Mouse (Mus musculus): ENCODE measurements at regions not wholly inside any gene's neighbourhood (a gene's known extent, or its start where the extent isn't known, plus 50 kb on each side); places are given as distances from the start of the nearest gene placed in this dataset.

- 58% methylated on average over 1 of the region's 1 CpGs for WGBS (ENCODE audit: insufficient replicate concordance)
- DNase-seq: no peak
Observed at GRCm38 (mm10) chr8:25426207-25426606, 602.0 kb upstream of the Adam5 start.

DNA sequence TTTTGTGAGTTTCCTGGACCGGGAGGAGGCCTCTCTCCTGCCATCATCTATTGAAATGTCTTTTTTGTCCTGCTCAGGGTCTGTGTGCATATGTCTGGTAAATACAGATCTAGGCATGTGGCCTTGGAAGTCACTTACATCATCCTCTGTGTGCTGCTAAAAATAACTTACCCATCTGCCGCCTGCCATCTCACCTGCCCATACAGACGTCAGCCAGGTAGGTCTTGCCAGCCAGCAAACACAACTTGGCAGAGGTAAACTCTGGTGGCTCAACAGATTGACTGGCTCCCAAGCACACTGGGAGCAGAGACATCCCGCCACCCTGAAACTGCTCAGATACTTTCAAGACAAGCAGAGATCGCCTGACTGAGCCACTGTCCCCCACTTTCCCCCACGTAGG lies 597.3 kb upstream of the Adam5 start:
- 77% methylated on average over 6 of the region's 6 CpGs for WGBS (ENCODE audit: insufficient replicate concordance)
- Histone ChIP-seq H3K36me3 (replicated peaks; ENCODE audit: insufficient read depth, low read length) (no peaks in the 10 kb centered on the region), H3K9me3 (ENCODE audit: low read length) (no peaks in the 10 kb centered on the region), H3K27me3 (ENCODE audit: insufficient read depth, low read length) (no peaks in the 10 kb centered on the region), H3K27ac (ENCODE audit: low read depth) (no peak overlapping the region), H3K9ac (replicated peaks) (no peak overlapping the region), H3K4me2 (ENCODE audit: low read depth, low read length) (no peak overlapping the region), H3K4me1 (ENCODE audit: insufficient read depth) (no peaks in the 10 kb centered on the region), H3K4me3 (ENCODE audit: low read depth, low read length) (no peak overlapping the region)
- DNase-seq: no peak
- ATAC-seq: no peak
- no peak for TF ChIP-seq EP300 (IDR thresholded peaks at IDR 0.05; ENCODE audit: low read depth)
- no peak for TF ChIP-seq CTCF (IDR thresholded peaks at IDR 0.05; ENCODE audit: low read depth)

More at GRCm38 (mm10) chr8:25426207-25426606, 602.0 kb upstream of the Adam5 start:
- ATAC-seq: no peak
- Histone ChIP-seq H3K27me3 (ENCODE audit: insufficient read depth, low read length) (no peaks in the 10 kb centered on the region), H3K36me3 (replicated peaks; ENCODE audit: insufficient read depth, low read length) (no peaks in the 10 kb centered on the region), H3K4me1 (ENCODE audit: insufficient read depth) (no peaks in the 10 kb centered on the region), H3K27ac (ENCODE audit: low read depth) (no peak overlapping the region), H3K4me3 (ENCODE audit: low read depth, low read length) (no peak overlapping the region), H3K4me2 (ENCODE audit: low read depth, low read length) (no peak overlapping the region), H3K9ac (replicated peaks) (no peak overlapping the region), H3K9me3 (ENCODE audit: low read length) (no peaks in the 10 kb centered on the region)
- TF ChIP-seq EP300 (IDR thresholded peaks at IDR 0.05; ENCODE audit: low read depth) (no peak), CTCF (IDR thresholded peaks at IDR 0.05; ENCODE audit: low read depth) (no peak)

DNA sequence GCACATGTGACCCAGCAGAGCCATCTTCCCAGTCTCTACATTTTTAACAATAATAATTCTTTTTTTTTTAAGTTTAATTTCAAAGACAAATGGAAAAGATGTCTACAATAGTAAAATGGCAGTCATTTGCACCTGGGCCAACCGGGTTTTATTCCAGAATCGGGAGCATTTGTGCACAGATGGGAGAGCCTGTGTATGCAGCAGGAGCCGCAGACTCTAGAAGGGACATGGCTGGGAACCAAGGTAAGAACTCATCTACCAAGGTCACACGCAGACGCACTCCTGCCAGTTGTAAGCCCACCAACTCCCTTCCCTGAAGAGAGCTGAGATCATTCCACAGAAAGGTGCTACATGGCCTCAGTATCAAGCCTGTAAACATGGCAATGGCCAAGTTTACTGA lies 586.4 kb upstream of the Adam5 start:
- no peak overlapping the region for H3K9ac ChIP-seq (replicated peaks)
- no peaks in the 10 kb centered on the region for H3K36me3 ChIP-seq (replicated peaks; ENCODE audit: insufficient read depth, low read length)
- H3K4me1 ChIP-seq (ENCODE audit: insufficient read depth): no peaks in the 10 kb centered on the region
- H3K9me3 ChIP-seq (ENCODE audit: low read length): no peaks in the 10 kb centered on the region
- H3K27ac ChIP-seq (ENCODE audit: low read depth): no peak overlapping the region
- ATAC-seq (no peak), DNase-seq (no peak)
- H3K4me3 ChIP-seq (ENCODE audit: low read depth, low read length): no peak overlapping the region
- no peak for TF ChIP-seq EP300 (IDR thresholded peaks at IDR 0.05; ENCODE audit: low read depth)
- no peak for TF ChIP-seq CTCF (IDR thresholded peaks at IDR 0.05; ENCODE audit: low read depth)
- H3K4me2 ChIP-seq (ENCODE audit: low read depth, low read length): no peak overlapping the region
- H3K27me3 ChIP-seq (ENCODE audit: insufficient read depth, low read length): no peaks in the 10 kb centered on the region
- WGBS (ENCODE audit: insufficient replicate concordance): 78% methylated on average over 5 of the region's 5 CpGs

- Histone ChIP-seq H3K27ac (ENCODE audit: low read depth) (no peak overlapping the region), H3K9ac (replicated peaks) (no peak overlapping the region), H3K36me3 (replicated peaks; ENCODE audit: insufficient read depth, low read length) (no peaks in the 10 kb centered on the region), H3K9me3 (ENCODE audit: low read length) (no peaks in the 10 kb centered on the region), H3K27me3 (ENCODE audit: insufficient read depth, low read length) (no peaks in the 10 kb centered on the region), H3K4me2 (ENCODE audit: low read depth, low read length) (no peak overlapping the region), H3K4me1 (ENCODE audit: insufficient read depth) (no peaks in the 10 kb centered on the region), H3K4me3 (ENCODE audit: low read depth, low read length) (no peak overlapping the region)
- DNase-seq (no peak), ATAC-seq (no peak)
- WGBS (ENCODE audit: insufficient replicate concordance): 88% methylated on average over 5 of the region's 5 CpGs
- TF ChIP-seq EP300 (IDR thresholded peaks at IDR 0.05; ENCODE audit: low read depth): no peak
- no peak for TF ChIP-seq CTCF (IDR thresholded peaks at IDR 0.05; ENCODE audit: low read depth)
Observed at GRCm38 (mm10) chr8:25407862-25408261, 583.7 kb upstream of the Adam5 start.

DNA sequence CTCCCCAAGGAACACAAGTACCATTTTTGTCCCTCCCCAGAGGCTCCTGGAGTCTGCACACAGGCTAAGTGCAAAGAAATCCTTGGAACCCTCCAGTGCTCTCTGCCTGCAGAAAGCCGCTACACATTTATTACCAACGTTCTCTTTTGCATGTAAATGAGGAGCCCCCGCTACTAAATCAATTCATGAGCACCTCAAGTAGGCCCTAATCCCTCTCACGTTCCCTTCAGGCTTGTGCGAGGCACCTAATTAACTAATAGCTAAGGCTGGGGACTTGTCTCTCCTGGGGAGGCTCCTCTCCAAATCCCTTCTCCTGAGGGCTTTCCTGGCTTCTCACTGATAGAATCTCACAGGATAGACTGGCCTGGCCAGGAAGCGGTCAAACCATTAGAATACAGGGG lies 568.6 kb upstream of the Adam5 start:
- Histone ChIP-seq H3K27ac (ENCODE audit: low read depth) (no peak overlapping the region), H3K9ac (replicated peaks) (no peak overlapping the region), H3K36me3 (replicated peaks; ENCODE audit: insufficient read depth, low read length) (no peaks in the 10 kb centered on the region), H3K4me1 (ENCODE audit: insufficient read depth) (no peaks in the 10 kb centered on the region), H3K4me2 (ENCODE audit: low read depth, low read length) (no peak overlapping the region), H3K27me3 (ENCODE audit: insufficient read depth, low read length) (no peaks in the 10 kb centered on the region), H3K9me3 (ENCODE audit: low read length) (no peaks in the 10 kb centered on the region), H3K4me3 (ENCODE audit: low read depth, low read length) (no peak overlapping the region)
- WGBS (ENCODE audit: insufficient replicate concordance): 58% methylated on average over 6 of the region's 6 CpGs
- no peak for ATAC-seq
- TF ChIP-seq CTCF (IDR thresholded peaks at IDR 0.05; ENCODE audit: low read depth): no peak
- DNase-seq: no peak

DNA sequence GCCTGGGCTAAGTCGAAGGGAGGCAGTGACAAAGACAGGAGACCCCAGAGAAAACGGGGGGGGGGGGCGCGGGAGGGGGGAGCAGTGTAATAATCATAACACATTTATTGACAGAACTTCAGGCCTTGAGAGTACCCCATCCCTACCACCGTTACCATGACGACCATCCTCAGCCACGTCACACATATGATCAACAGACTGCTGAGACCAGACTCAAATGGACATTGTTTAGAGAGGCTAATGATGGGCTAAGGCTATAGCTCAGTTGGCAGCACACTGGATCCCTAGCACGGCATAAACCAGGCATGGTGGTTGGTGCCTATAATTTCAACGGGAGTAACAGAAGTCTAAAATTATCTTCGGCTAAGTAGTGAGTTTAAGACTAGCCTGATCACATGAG lies 565.8 kb upstream of the Adam5 start:
- no peaks in the 10 kb centered on the region for H3K36me3 ChIP-seq (replicated peaks; ENCODE audit: insufficient read depth, low read length)
- H3K4me1 ChIP-seq (ENCODE audit: insufficient read depth): no peaks in the 10 kb centered on the region
- 61% methylated on average over 9 of the region's 10 CpGs for WGBS (ENCODE audit: insufficient replicate concordance)
- no peak overlapping the region for H3K4me3 ChIP-seq (ENCODE audit: low read depth, low read length)
- no peak overlapping the region for H3K4me2 ChIP-seq (ENCODE audit: low read depth, low read length)
- no peaks in the 10 kb centered on the region for H3K9me3 ChIP-seq (ENCODE audit: low read length)
- DNase-seq (no peak), ATAC-seq (no peak)
- no peak overlapping the region for H3K9ac ChIP-seq (replicated peaks)
- H3K27ac ChIP-seq (ENCODE audit: low read depth): no peak overlapping the region
- TF ChIP-seq CTCF (IDR thresholded peaks at IDR 0.05; ENCODE audit: low read depth) (no peak), EP300 (IDR thresholded peaks at IDR 0.05; ENCODE audit: low read depth) (no peak)
- H3K27me3 ChIP-seq (ENCODE audit: insufficient read depth, low read length): no peaks in the 10 kb centered on the region

- H3K4me2 ChIP-seq (ENCODE audit: low read depth, low read length): no peak overlapping the region
- no peak for ATAC-seq
- no peaks in the 10 kb centered on the region for H3K27me3 ChIP-seq (ENCODE audit: insufficient read depth, low read length)
- 63% methylated on average over 10 of the region's 10 CpGs for WGBS (ENCODE audit: insufficient replicate concordance)
- no peaks in the 10 kb centered on the region for H3K9me3 ChIP-seq (ENCODE audit: low read length)
- TF ChIP-seq EP300 (IDR thresholded peaks at IDR 0.05; ENCODE audit: low read depth) (no peak), CTCF (IDR thresholded peaks at IDR 0.05; ENCODE audit: low read depth) (no peak)
- no peaks in the 10 kb centered on the region for H3K4me1 ChIP-seq (ENCODE audit: insufficient read depth)
- no peaks in the 10 kb centered on the region for H3K36me3 ChIP-seq (replicated peaks; ENCODE audit: insufficient read depth, low read length)
- H3K27ac ChIP-seq (ENCODE audit: low read depth): no peak overlapping the region
- H3K9ac ChIP-seq (replicated peaks): no peak overlapping the region
- H3K4me3 ChIP-seq (ENCODE audit: low read depth, low read length): no peak overlapping the region
- no peak for DNase-seq
Observed at GRCm38 (mm10) chr8:25389371-25389855, 565.2 kb upstream of the Adam5 start.

Measured in liver, postnatal 0 days (tissue).